Mouse (Mus musculus): Measurements from ENCODE around the gene Slit1. TPM values are rescaled to one million over a fixed set of nuclear protein-coding genes. Genes with fewer than 3 reads are reported as not detected.

Slit1 gene
- polyA plus RNA-seq, 1 experiment from 2014 or later: 0.35 TPM

GRCm38 (mm10) chr19:41660294-41660998, 83.0 kb downstream of the Slit1 start:
- TF ChIP-seq CTCF (IDR thresholded peaks at IDR 0.05; ENCODE audit: low read depth): no peak
- Histone ChIP-seq H3K4me1 (replicated peaks; ENCODE audit: control insufficient read depth, insufficient read depth, low read length) (no peaks in the 10 kb centered on the region), H3K9me3 (ENCODE audit: control insufficient read depth) (no peaks in the 10 kb centered on the region), H3K4me3 (ENCODE audit: low read depth, low read length) (no peak overlapping the region), H3K9ac (ENCODE audit: low read depth, low read length) (no peak overlapping the region), H3K27ac (ENCODE audit: low read depth, low read length) (no peak overlapping the region), H3K36me3 (ENCODE audit: control insufficient read depth, insufficient read depth) (no peaks in the 10 kb centered on the region), H3K4me2 (replicated peaks; ENCODE audit: low read depth) (no peak overlapping the region), H3K27me3 (replicated peaks; ENCODE audit: control insufficient read depth, insufficient read depth, low read length) (peaks cover 8% of the 10 kb centered on the region; the same call in 1 of the 2 replicates)
- 67% methylated on average over 17 of the region's 17 CpGs for WGBS
- ATAC-seq: no peak

GRCm38 (mm10) chr19:41657446-41657845, 86.0 kb downstream of the Slit1 start:
- no peaks in the 10 kb centered on the region for H3K36me3 ChIP-seq (ENCODE audit: control insufficient read depth, insufficient read depth)
- peaks cover 8% of the 10 kb centered on the region; the same call in 1 of the 2 replicates for H3K27me3 ChIP-seq (replicated peaks; ENCODE audit: control insufficient read depth, insufficient read depth, low read length)
- WGBS: 27% methylated on average over 9 of the region's 9 CpGs
- H3K4me1 ChIP-seq (replicated peaks; ENCODE audit: control insufficient read depth, insufficient read depth, low read length): no peaks in the 10 kb centered on the region
- H3K4me3 ChIP-seq (ENCODE audit: low read depth, low read length): no peak overlapping the region
- no peaks in the 10 kb centered on the region for H3K9me3 ChIP-seq (ENCODE audit: control insufficient read depth)
- no peak overlapping the region for H3K27ac ChIP-seq (ENCODE audit: low read depth, low read length)
- TF ChIP-seq CTCF (IDR thresholded peaks at IDR 0.05; ENCODE audit: low read depth): no peak
- H3K4me2 ChIP-seq (replicated peaks; ENCODE audit: low read depth): no peak overlapping the region
- no peak for ATAC-seq
- no peak overlapping the region for H3K9ac ChIP-seq (ENCODE audit: low read depth, low read length)

- H3K27ac ChIP-seq (ENCODE audit: low read depth, low read length): no peak overlapping the region
- H3K4me3 ChIP-seq (ENCODE audit: low read depth, low read length): no peak overlapping the region
- TF ChIP-seq CTCF (IDR thresholded peaks at IDR 0.05; ENCODE audit: low read depth): no peak
- 79% methylated on average over 14 of the region's 14 CpGs for WGBS
- H3K36me3 ChIP-seq (ENCODE audit: control insufficient read depth, insufficient read depth): no peaks in the 10 kb centered on the region
- no peaks in the 10 kb centered on the region for H3K4me1 ChIP-seq (replicated peaks; ENCODE audit: control insufficient read depth, insufficient read depth, low read length)
- no peak for ATAC-seq
- peaks cover 8% of the 10 kb centered on the region; the same call in 1 of the 2 replicates for H3K27me3 ChIP-seq (replicated peaks; ENCODE audit: control insufficient read depth, insufficient read depth, low read length)
- H3K9ac ChIP-seq (ENCODE audit: low read depth, low read length): no peak overlapping the region
- no peaks in the 10 kb centered on the region for H3K9me3 ChIP-seq (ENCODE audit: control insufficient read depth)
- H3K4me2 ChIP-seq (replicated peaks; ENCODE audit: low read depth): no peak overlapping the region
Observed at GRCm38 (mm10) chr19:41656671-41657070, 86.8 kb downstream of the Slit1 start.

- peak; percentile 89 for TF ChIP-seq CTCF (IDR thresholded peaks at IDR 0.05; ENCODE audit: low read depth)
- no peak overlapping the region for H3K9ac ChIP-seq (ENCODE audit: low read depth, low read length)
- no peaks in the 10 kb centered on the region for H3K4me1 ChIP-seq (replicated peaks; ENCODE audit: control insufficient read depth, insufficient read depth, low read length)
- H3K36me3 ChIP-seq (ENCODE audit: control insufficient read depth, insufficient read depth): no peaks in the 10 kb centered on the region
- no peak overlapping the region for H3K27ac ChIP-seq (ENCODE audit: low read depth, low read length)
- no peaks in the 10 kb centered on the region for H3K9me3 ChIP-seq (ENCODE audit: control insufficient read depth)
- no peak overlapping the region for H3K4me3 ChIP-seq (ENCODE audit: low read depth, low read length)
- H3K27me3 ChIP-seq (replicated peaks; ENCODE audit: control insufficient read depth, insufficient read depth, low read length): peaks cover 8% of the 10 kb centered on the region; the same call in 1 of the 2 replicates
- ATAC-seq: 0 out of 2 replicates have a peak, but pooled peaks have one; percentile 14
- H3K4me2 ChIP-seq (replicated peaks; ENCODE audit: low read depth): peak overlapping the region; percentile 30; the same call in 1 of the 2 replicates
- 13% methylated on average over 9 of the region's 9 CpGs for WGBS
Observed at GRCm38 (mm10) chr19:41655970-41656369, 87.5 kb downstream of the Slit1 start.

GRCm38 (mm10) chr19:41655089-41655783, 88.2 kb downstream of the Slit1 start:
- Histone ChIP-seq H3K4me3 (ENCODE audit: low read depth, low read length) (no peak overlapping the region), H3K4me2 (replicated peaks; ENCODE audit: low read depth) (peak overlapping the region; percentile 30; the same call in 1 of the 2 replicates), H3K36me3 (ENCODE audit: control insufficient read depth, insufficient read depth) (no peaks in the 10 kb centered on the region), H3K9me3 (ENCODE audit: control insufficient read depth) (no peaks in the 10 kb centered on the region), H3K27ac (ENCODE audit: low read depth, low read length) (peak overlapping the region; percentile 35; the same call in 1 of the 2 replicates), H3K9ac (ENCODE audit: low read depth, low read length) (no peak overlapping the region), H3K4me1 (replicated peaks; ENCODE audit: control insufficient read depth, insufficient read depth, low read length) (no peaks in the 10 kb centered on the region), H3K27me3 (replicated peaks; ENCODE audit: control insufficient read depth, insufficient read depth, low read length) (peaks cover 8% of the 10 kb centered on the region; the same call in 1 of the 2 replicates)
- ATAC-seq: peak; percentile 72
- TF ChIP-seq CTCF (IDR thresholded peaks at IDR 0.05; ENCODE audit: low read depth): no peak
- WGBS: 10% methylated on average over 6 of the region's 6 CpGs

- no peaks in the 10 kb centered on the region; the same call in 1 of the 2 replicates for H3K27me3 ChIP-seq (replicated peaks; ENCODE audit: control insufficient read depth, insufficient read depth, low read length)
- H3K4me2 ChIP-seq (replicated peaks; ENCODE audit: low read depth): no peak overlapping the region
- H3K36me3 ChIP-seq (ENCODE audit: control insufficient read depth, insufficient read depth): no peaks in the 10 kb centered on the region
- H3K4me3 ChIP-seq (ENCODE audit: low read depth, low read length): no peak overlapping the region
- 65% methylated on average over 10 of the region's 10 CpGs for WGBS
- TF ChIP-seq CTCF (IDR thresholded peaks at IDR 0.05; ENCODE audit: low read depth): no peak
- H3K9ac ChIP-seq (ENCODE audit: low read depth, low read length): no peak overlapping the region
- H3K9me3 ChIP-seq (ENCODE audit: control insufficient read depth): no peaks in the 10 kb centered on the region
- no peak for ATAC-seq
- no peak overlapping the region for H3K27ac ChIP-seq (ENCODE audit: low read depth, low read length)
- H3K4me1 ChIP-seq (replicated peaks; ENCODE audit: control insufficient read depth, insufficient read depth, low read length): no peaks in the 10 kb centered on the region
Observed at GRCm38 (mm10) chr19:41651967-41652366, 91.5 kb downstream of the Slit1 start.

Data from intestine, postnatal 0 days (tissue).